Mouse (Mus musculus) cortical plate, adult 2 months (tissue): ENCODE results near the gene Trpv4. TPM values are rescaled to one million over a fixed set of nuclear protein-coding genes. Genes with fewer than 3 reads are reported as not detected.

ENCODE experiments used
- H3K27ac ChIP-seq: fragments of 200-500 bp; 2 replicates; pipeline ENCODE4 v1.5.1; 2012; ENCODE audit warnings: low read length, control low read depth, inconsistent platforms; ENCODE audit not compliant: insufficient read depth
- H3K4me1 ChIP-seq: fragments of 200-500 bp; 2 replicates; pipeline ENCODE4 v1.6.1; 2011; ENCODE audit warnings: low read length; ENCODE audit not compliant: control insufficient read depth, insufficient read depth
- H3K4me3 ChIP-seq: fragments of 200-500 bp; 2 replicates; pipeline ENCODE4 v1.5.1; 2011; ENCODE audit warnings: mild to moderate bottlenecking, low read length, control low read depth; ENCODE audit not compliant: insufficient read depth
- CTCF ChIP-seq: fragments of 200-500 bp; IDR thresholded peaks from 2 replicates; pipeline ENCODE4 v1.5.1; 2011; ENCODE audit warnings: mild to moderate bottlenecking, control low read depth, low read length; ENCODE audit not compliant: insufficient read depth; ENCODE audit errors: extremely low read depth
- POLR2A ChIP-seq: fragments of 200-500 bp; IDR thresholded peaks from 2 replicates; pipeline ENCODE4 v1.6.1; 2011; ENCODE audit warnings: mild to moderate bottlenecking, low read length, control low read depth; ENCODE audit not compliant: insufficient read depth; ENCODE audit errors: extremely low read depth
- polyA plus RNA-seq: library from polyadenylated mRNA; depleted of rRNA; stranded (reverse); fragments of >200 nt; gene quantifications from 2 replicates; pipeline ENCODE4 v1.2.3, GENCODE M21; 2012

Gene Trpv4
- polyA plus RNA-seq, 1 experiment, result 2.1 TPM

DNA sequence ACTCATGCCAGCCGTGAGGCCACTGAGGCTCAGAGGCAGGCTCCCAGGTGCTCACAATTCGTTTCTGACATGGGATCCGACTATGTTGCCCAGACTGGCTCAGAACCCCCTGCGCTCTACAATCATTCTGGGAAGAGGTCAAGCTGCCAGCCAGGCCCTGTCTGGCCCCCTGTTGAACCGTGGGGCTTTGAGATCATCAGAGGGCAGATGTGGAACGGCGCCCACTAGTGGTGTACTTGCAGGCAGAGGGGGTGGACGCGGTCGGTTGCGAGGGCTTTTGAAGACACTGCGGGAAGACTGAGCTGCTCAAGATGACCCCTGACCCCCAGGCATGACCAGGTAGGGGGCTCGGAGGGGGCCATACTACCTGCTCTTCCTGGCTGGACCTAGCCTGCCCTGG is 14.9 kb upstream of the Trpv4 start:
- Histone ChIP-seq H3K4me3 (no peak overlapping the region), H3K4me1 (no peaks in the 10 kb centered on the region), H3K27ac (no peak overlapping the region)
- TF ChIP-seq POLR2A (no peak), CTCF (0 out of 2 replicates have a peak, but pooled peaks have one; percentile 2)

DNA sequence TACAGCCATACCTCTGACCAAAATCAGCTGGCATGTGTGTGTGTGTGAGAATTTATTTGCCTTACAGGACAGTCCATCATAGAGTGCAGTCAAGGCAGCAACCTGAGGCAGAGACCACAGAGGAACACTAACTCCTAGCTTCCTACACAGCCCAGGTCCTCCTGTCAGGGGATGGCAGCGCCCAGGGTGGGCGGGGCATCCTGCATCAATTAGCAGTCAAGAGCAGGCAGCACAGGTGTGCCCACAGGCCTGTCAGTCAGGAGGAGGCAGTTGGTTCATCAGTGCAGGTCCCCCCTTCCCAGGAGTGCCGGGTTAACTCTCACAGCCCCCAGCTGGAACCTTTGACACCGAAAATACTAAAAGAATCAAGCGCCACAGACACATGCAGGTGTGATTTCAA is 10.8 kb upstream of the Trpv4 start:
- no peak for TF ChIP-seq CTCF
- TF ChIP-seq POLR2A, result no peak
- Histone ChIP-seq H3K4me3 (no peak overlapping the region), H3K27ac (no peak overlapping the region), H3K4me1 (no peaks in the 10 kb centered on the region)

DNA sequence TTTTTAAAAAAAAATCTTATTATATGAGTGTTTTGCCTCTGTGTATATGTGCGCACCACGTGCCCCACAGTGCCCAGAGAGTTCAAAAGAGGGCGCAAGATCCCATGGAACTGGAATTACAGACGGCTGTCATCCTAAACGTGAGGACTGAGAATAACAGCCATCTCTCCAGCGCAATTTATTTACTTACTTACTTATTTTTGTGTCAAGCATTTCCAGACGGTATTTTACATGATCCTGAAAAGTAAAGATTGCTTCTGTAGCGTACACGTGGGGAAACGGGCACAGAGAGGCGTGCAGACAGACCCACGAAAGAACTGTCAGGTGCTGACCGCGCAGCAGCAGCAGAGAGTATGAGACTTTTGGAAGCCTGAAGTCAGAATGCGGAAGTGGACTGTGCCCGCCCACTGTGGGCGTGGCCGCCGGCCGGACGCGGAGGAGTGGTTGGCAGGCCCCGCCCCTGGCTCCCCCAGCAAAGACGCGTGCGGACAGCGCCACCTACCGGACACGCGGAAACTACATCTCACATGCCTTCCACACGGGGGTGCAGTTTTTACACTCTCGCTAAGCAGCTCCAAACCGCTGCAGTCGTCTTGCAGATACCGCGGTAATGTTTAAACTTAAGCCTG is 9.1 kb upstream of the Trpv4 start:
- Histone ChIP-seq H3K27ac (no peak overlapping the region), H3K4me3 (peak overlapping the region; percentile 13), H3K4me1 (no peaks in the 10 kb centered on the region)
- TF ChIP-seq CTCF, result peak; percentile 100
- TF ChIP-seq POLR2A, result peak; percentile 73; the same call in 1 of the 2 replicates

DNA sequence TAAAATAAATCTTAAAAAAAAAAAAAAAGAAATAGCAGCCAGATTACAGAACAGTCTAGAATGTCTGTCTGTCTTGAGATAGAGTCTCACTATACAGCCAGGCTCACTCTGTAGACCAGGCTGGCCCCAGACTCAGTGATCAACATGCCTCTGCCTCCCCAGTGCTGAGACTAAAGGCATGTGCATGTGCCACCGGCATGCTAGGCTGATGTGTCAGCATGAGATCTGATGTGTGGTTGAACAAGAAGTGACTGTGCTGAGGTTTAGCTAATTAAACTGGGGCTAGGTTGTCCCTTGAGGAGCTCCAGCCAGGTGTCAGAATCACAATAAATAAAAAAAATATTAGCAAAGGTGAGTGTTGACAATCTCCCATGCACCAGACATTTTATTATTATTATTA is 8.4 kb upstream of the Trpv4 start:
- TF ChIP-seq POLR2A (no peak), CTCF (no peak)
- Histone ChIP-seq H3K27ac (no peak overlapping the region), H3K4me1 (no peaks in the 10 kb centered on the region), H3K4me3 (no peak overlapping the region)

DNA sequence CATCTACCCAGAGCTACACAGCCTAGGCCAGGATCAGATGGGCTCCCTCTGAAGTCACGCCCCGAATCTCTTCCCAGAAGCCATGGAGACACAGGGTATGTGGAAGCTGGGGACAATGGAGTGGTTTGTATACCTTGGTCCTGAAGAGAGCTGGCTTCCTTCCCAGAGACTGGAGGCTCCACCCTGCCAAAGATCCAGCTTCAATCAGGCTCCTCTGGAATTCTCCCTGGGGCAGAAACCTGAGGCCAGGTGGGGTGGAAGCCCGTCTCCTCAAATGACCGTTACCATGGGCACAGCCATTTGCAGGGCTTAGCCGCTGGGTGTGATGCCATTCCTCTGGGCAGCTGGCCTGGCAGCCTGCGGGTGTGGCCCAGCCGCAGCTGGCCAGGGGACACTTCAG is 6.5 kb upstream of the Trpv4 start:
- Histone ChIP-seq H3K4me1 (no peaks in the 10 kb centered on the region), H3K4me3 (no peak overlapping the region), H3K27ac (no peak overlapping the region)
- TF ChIP-seq CTCF (no peak), POLR2A (no peak)

DNA sequence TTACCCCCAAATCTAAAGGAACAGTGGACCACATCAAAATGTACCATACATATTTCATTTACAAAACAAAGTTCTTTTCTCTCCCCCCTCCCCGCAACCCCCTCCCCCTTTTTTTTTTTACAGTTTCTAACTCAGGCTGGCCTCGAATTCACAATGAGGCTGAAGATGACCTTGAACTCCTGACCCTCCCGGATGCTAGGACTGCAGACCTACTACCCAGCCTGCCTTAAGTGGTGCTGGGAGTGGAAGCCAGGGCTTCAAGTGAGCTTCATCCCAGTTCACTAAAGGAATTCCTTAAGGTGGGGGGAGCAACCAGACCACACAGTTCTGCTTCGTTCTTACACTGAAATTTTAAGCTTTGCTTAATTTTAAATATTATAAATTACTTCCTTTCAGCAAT is 5.9 kb upstream of the Trpv4 start:
- TF ChIP-seq CTCF, result no peak
- no peak for TF ChIP-seq POLR2A
- no peaks in the 10 kb centered on the region for H3K4me1 ChIP-seq
- no peak overlapping the region for H3K27ac ChIP-seq
- H3K4me3 ChIP-seq, result no peak overlapping the region

DNA sequence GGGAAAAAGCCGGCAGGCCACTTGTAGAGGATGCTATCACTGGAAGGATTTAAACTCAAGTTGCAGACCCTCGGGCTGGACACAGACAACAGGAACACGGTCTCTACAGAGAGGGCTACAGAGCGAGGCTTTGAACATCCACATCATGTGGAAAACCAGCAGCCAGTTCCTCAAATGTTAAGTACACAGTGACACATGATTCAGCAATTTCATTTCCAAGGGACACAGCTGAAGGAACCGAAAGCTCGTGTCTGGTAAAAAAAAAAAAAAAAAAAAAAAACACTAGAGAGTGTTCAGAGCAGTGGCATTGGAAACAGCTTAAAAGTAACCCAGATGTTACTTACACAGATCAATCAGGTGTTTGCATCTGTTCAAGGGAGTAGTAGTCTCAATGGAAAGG is 2.8 kb upstream of the Trpv4 start:
- TF ChIP-seq CTCF, result no peak
- TF ChIP-seq POLR2A, result no peak
- Histone ChIP-seq H3K27ac (no peak overlapping the region), H3K4me1 (no peaks in the 10 kb centered on the region), H3K4me3 (no peak overlapping the region)

DNA sequence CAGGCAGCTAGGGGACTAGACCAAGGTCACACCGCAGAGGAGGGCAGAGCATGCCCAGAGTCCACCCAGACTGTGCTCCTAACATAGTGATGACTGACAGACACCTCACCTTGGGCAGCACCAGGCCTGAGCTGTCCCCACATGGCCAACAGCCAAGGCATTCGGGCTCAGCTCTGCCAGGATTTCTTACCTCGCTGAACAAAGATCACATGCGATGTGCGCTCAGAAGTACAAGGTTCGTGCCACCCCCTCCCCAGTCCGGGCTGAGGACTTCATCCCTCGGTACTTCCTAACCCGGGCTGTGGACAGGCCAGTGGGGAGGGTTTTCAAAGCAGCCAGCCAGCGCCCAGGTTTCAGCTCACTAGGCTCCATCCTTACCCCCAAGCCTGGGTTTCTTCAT is 795 bp downstream of the Trpv4 start:
- Histone ChIP-seq H3K4me3 (no peak overlapping the region), H3K27ac (no peak overlapping the region), H3K4me1 (no peaks in the 10 kb centered on the region)
- TF ChIP-seq POLR2A, result no peak
- TF ChIP-seq CTCF, result no peak

DNA sequence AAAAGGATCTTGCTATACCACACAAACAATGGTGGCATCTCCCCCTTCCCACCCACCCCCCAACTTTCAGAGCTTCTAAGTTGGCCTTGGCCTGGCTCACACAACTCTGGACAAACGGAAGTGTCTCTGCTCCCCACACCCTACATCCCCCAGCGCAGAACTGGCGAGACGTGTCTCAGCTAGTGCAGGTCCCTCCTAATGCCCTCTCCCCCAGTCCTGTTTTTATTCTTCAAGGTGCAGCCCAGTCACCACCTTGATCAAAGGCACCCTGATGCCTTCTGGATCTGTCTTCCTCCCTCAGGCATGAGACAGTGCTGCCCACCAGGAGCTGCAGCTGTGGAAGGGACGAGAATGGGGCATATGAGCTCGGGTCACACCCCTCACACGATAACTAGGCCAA is 1.9 kb downstream of the Trpv4 start:
- no peaks in the 10 kb centered on the region for H3K4me1 ChIP-seq
- TF ChIP-seq CTCF (no peak), POLR2A (no peak)
- H3K27ac ChIP-seq, result no peak overlapping the region
- no peak overlapping the region for H3K4me3 ChIP-seq

DNA sequence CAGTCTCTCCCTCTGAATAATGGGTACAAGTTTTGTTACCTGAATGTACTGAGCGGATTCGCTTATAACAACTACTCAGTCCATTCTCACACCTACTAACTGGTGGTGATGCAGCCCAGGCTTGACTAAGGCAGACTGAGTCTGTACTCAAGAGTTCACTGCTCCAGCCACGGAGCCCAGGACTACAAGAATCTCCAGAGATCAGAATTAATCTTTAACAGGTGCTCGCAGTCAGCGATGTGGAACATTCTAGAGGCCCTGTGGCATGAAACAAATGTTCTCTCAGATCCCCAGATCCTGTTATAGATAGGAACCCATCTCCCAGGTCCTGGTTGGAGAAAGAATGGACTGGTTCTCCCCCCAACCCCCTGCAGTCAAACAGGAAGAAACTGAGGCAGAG is 2.5 kb downstream of the Trpv4 start:
- H3K4me1 ChIP-seq, result no peaks in the 10 kb centered on the region
- TF ChIP-seq POLR2A (no peak), CTCF (no peak)
- no peak overlapping the region for H3K27ac ChIP-seq
- H3K4me3 ChIP-seq, result no peak overlapping the region

DNA sequence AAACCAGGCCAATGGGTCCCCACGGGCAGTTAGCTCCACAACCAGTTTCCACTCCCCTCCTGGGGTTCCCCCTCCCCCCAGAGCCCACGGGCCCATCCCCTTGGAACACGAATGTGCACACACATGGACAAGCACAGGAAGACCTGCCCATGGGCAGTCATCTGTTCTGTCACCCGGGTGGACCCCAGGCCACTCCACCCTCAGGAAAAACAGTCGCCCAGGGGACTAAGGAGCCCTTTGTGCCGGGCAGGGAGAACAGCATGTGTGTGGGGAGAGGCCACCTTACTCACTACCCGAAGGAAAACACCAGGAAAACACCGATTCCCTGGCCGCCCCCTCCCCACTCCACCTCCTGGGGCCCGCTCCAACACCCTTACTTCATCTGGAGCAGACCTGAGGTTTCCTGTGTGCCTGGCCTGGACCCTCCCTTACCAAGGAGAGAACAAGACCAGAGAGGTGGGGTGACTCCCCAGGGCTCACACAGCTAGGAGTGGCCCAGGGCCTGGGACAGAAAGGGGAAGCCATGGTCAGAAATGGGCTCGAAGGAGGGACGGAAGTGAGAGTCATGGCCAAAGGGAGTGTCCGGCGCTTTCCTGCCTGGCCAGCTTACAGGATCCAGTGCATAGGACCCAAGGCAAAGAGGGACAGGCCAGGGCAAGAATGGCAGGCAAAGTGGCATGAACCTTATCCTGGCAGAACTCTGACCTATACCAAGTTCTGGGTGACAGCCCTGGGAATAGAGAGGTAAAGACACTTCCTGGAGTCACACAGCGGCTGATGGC is 4.4 kb downstream of the Trpv4 start:
- H3K27ac ChIP-seq, result no peak overlapping the region
- H3K4me3 ChIP-seq, result no peak overlapping the region
- no peaks in the 10 kb centered on the region for H3K4me1 ChIP-seq
- TF ChIP-seq POLR2A (no peak), CTCF (no peak)
